Mouse (Mus musculus) right cerebral cortex, postnatal 25 days (tissue): Measurements from ENCODE around the gene Ube2e2.
"Not testable (repeated sequence)": the region's sequence is repeated elsewhere in the genome, so short reads cannot be mapped to it uniquely, and the experiment has no call there.

ENCODE experiments used
- DNase-seq: peaks from one replicate; pipeline ENCODE4 v3.0.0; 2022

Gene Ube2e2

GRCm38 (mm10) chr14:18601927-18602326, 292.1 kb downstream of the Ube2e2 start:
- DNase-seq = no peak

GRCm38 (mm10) chr14:18586239-18587034, 307.6 kb downstream of the Ube2e2 start:
- DNase-seq = no peak

GRCm38 (mm10) chr14:18581735-18582134, 312.3 kb downstream of the Ube2e2 start:
- DNase-seq = no peak

GRCm38 (mm10) chr14:18574756-18575155, 319.3 kb downstream of the Ube2e2 start:
- no peak for DNase-seq

GRCm38 (mm10) chr14:18574130-18574721, 319.8 kb downstream of the Ube2e2 start:
- DNase-seq = no peak

- DNase-seq = no peak
Observed at GRCm38 (mm10) chr14:18573286-18573956, 320.6 kb downstream of the Ube2e2 start.

- DNase-seq = no peak
Observed at GRCm38 (mm10) chr14:18572852-18573251, 321.2 kb downstream of the Ube2e2 start.

- DNase-seq = no peak
Observed at GRCm38 (mm10) chr14:18569615-18570014, 324.5 kb downstream of the Ube2e2 start.

- not testable (repeated sequence) for DNase-seq
Observed at GRCm38 (mm10) chr14:18564999-18565398, 329.1 kb downstream of the Ube2e2 start.

GRCm38 (mm10) chr14:18555287-18555686, 338.8 kb downstream of the Ube2e2 start:
- DNase-seq = no peak

GRCm38 (mm10) chr14:18554627-18554988, 339.5 kb downstream of the Ube2e2 start:
- DNase-seq = no peak

- peak; percentile 37 for DNase-seq
Observed at GRCm38 (mm10) chr14:18553987-18554626, 340.0 kb downstream of the Ube2e2 start.

GRCm38 (mm10) chr14:18547541-18547940, 346.5 kb downstream of the Ube2e2 start:
- peak; percentile 17 for DNase-seq

GRCm38 (mm10) chr14:18539092-18539491, 355.0 kb downstream of the Ube2e2 start:
- not testable (repeated sequence) for DNase-seq

- DNase-seq = no peak
Observed at GRCm38 (mm10) chr14:18530899-18531298, 363.2 kb downstream of the Ube2e2 start.

GRCm38 (mm10) chr14:18530496-18530895, 363.6 kb downstream of the Ube2e2 start:
- no peak for DNase-seq
